Mouse (Mus musculus) T-cell, adult 2 months (primary cell): Measurements from ENCODE around the gene Zfp366.
"Not testable (repeated sequence)": the region's sequence is repeated elsewhere in the genome, so short reads cannot be mapped to it uniquely, and the experiment has no call there.

Experiments
- DNase-seq: peaks from one replicate; pipeline ENCODE4 v3.0.0; 2022; ENCODE audit warnings: low spot score

The Zfp366 gene

DNA sequence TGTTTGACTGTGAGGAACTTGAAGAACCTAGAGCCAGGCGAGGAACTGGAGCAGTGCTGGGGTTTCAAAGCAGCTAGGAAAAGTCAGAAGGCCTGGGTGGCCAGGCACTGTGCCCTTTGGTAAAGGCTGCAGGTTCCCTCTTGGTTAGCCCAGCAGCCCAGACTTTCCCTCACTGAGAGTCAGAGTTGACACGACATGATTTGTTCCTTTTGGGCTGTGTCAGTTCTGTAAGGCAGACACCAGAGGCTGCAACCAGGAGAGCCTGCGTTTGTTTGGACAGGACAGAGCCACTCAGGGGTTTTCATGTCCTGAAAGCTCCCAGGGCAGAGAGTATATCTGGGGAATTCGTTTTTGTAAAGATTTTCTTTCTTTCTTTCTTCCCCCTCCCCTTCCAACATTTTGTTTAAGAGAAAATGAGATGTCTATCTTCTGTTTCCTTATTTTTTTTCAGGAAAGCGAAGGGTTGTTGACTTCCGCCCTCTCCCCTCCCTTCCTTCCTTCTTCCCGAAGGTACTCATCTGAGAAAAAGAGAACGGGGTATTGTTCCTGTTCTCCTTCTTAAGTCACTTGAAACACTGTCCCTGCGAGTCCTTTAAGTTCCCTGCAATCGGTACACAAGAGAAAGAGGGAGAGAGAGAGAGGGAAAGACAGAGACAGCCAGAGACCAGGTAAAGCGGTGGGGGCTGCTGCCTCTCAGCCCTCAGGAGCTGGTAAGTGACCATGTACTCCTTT lies at the start of gene Zfp366:
Gene Zfp366, plus strand, starts transcription at position 669 of the 732 bp plus-strand sequence.
- DNase-seq: no peak

DNA sequence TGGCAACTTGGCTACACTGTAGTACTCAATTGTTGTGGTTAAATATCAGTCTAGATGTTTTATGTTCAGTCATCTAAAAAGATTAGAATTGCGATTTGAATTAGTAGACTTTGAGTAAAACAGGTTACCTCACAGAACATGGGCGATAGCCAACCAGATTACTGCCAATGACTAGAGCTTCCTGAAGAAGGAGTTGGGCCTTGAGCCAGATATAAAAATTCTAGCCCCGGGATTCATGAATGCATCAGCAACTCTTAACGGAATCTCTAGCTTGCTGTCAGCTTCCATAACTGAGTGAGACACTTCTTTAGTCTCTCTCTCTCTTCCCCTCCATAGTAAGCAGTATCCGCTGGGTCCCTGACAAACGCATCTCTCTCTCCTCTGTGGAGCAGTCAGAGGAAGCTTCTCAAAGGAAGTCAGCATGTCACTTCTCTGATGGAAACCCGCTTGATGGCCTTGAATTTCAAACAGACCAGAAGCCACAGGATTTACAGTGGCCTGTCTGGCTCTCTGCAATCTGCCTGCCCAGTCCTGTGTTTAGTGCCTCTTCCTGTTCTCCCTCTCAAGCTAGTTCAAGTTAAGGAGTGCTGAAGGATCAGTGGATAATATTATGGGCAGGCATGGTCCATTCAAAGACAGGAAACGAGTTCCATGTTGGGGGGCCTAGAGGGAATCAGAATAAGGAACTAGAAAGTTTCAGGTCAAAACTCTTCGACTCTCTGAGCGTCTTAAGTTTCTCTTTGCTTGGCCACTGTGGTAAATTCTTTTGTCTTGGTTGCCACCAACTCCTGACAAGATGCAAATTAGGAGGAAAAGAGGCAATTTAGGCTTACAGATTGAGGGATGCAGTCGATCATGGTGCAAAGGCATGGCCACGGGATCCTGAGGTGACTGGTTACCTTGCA lies 46.0 kb upstream of the Zfp366 start:
- DNase-seq: no peak

DNA sequence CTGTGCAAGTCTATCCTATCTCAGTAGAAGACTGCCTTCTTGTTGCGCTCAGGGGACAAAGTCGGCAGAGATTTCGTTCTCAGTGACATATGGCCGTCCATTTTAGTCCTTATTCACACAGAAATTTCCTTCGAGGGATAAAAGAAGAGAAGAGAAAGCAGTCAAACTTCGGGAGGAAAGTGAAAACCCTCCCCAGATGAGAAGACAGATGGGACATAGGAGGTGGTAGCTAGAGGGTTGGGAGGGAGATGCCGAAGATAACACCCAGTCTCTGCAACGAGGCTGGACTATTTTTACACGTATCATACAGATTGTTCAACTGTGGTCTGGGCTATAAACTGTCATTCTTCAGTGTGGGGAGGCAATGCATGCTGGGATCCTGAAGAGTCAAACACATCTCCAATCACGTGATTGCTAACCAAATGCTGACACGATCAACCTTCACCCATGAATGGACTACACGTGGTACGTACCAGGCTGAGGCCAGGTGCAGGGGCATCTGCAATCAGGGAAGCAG lies 38.2 kb upstream of the Zfp366 start:
- no peak for DNase-seq

DNA sequence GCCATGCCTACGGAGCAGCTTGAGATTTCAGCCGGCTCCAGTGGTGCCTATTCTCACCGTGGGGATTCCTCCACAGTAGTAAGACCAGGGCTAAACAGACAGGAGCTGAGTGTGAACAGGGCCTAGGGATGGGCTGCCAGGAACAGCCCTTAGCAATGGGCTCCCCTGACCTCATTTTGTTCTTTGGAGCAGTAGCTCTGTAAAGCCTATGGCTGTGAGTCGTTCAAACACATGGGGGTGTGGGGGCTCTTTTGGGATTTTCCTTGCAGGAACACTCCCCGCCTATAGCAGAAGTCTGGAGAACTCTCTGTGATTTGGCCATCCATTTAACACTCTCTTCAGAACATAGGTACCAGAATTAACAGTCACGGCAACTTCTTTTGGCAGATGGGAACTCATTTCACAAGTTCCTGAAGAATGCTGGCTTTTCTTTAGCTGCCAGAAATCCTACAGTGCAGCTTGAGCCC lies 36.9 kb upstream of the Zfp366 start:
- no peak for DNase-seq

DNA sequence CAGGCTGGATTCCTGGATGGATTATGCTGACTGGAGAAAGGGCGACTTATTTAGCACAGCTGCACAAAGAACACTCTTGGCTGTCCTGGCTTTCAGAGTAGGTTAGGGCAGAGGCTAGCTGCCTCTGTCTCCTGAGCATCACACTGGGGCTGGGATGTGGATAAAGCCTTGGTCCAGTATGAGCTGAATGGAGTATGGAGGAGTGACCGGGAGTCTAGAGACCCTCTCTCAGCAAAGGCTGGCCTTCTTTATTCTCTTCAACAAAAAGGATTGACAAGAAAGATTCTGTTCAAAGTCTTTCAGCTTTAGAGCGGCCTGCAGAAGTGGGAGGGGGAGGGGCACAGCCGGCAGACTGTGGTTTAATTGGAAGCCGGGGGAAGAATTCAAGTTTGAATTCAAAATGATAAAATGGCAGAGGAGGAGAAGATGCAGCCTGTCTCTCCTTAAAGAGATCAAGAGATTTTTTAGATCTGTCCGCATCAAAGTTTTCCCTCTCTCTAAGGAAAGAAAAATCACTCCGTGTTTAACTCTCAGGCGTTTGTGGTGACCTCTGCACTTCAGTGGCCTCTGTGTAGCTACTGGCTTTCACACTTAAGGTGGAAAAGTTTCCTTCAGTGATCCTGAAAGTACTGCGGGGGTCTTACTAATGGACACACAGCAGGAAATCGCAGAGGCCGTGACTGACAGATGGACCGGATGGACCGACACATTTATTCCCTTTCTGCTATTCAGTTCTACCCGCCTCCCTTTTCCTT lies 34.9 kb upstream of the Zfp366 start:
- DNase-seq: no peak

DNA sequence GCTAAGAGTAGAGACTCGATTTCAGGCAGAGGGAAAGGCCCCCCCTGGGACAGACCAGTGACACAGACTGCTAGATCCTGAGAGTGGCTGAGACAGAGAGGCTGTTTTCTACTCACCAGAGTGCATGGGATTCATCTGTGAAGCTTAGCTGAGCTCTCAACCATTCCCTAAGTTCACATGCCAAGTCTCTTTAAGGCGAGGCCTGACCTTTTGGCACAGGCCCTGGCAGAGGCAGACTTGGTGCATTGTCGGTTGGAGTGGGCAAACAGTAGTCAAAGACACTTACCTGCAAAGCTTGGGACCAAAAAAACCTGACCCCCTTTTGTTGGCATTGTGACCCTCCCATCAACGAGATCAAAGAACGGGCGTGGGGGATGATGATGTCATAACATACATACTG lies 34.0 kb upstream of the Zfp366 start:
- DNase-seq: no peak

DNA sequence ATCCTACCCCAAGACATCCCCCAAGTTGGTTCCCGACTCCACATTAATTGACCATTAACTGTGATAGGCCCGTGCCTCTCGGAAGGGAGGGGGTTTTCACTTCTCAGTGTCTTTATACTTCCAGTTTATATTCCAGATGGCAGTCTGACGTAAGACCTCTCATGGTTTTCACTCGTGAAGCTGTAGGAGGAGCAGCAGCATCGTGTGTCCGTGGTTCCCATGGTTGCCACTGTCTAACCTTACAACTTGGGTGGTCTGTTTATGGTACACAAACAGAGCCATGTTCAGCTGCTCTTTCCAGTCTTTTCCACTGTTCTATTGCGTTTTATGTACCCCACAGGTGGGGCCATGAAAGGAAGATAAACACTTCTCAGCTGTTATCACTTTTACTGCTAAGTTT lies 33.5 kb upstream of the Zfp366 start:
- DNase-seq: no peak

DNA sequence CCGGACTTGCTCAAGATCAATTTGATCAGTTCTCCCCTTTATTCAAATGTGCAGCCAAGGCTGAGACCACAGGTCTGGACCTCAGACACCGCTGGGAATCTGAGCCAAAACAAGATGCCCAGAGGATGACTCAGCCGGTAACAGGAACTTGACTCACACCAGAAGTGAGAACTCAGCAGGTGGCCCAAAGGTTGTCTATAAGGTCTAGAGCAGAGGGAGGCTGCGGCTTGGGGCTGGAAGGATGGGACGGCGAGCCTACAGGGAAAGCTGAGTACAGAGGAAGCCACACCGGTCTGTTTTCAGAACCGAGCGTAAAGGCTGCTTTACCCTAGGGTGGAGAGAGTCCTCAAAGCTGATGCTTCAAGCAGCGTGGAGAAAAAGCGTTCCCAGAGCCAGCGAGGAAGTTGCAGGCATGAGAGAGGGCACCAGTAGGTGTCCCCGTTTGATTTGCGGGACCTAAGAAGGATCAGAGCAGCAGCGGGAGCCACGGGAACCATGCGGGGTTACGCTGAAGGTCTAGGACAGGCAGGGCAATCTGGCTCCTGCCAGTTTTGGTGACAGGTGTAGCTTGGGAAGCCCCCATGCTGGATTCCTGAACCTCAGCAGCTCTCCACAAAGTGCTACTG lies 32.2 kb upstream of the Zfp366 start:
- DNase-seq: no peak

DNA sequence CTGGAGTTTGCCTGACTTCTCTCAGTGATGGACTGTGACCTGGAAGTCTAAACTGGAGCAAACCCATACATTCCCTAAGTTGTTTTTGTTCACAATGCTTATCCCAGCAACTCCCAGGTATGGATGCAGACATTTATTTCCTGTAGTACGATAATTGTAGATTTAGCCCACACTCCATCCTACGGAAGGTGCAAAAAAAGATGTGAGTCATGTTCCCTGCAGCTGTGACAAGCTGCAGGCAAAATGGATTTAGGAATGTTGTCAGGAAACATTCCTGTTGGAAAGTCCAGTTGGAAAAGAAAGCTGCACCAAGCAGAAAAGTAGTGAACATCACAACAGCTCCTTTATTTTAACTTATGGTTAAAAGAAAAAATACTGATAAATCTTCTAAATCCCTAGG lies 26.9 kb upstream of the Zfp366 start:
- no peak for DNase-seq

DNA sequence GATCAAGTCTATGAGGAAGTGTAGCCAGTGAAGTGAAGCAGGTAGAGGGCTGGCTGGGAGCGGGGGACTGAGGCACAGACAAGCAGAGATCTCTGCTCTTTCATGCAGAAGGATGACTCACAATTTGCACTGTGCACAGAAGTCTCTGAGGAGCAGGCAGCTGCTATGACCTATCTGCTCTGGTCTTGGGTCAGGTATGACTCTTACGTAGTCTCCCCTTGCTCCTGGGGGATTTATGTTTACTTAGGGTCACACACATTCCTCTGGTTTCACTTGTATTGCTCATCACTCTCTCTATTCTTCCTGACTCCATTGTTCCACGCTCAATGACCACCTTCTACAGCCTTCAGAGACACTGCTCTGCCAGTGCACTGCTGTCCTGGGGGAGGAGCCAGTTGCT lies 25.9 kb upstream of the Zfp366 start:
- DNase-seq: no peak

DNA sequence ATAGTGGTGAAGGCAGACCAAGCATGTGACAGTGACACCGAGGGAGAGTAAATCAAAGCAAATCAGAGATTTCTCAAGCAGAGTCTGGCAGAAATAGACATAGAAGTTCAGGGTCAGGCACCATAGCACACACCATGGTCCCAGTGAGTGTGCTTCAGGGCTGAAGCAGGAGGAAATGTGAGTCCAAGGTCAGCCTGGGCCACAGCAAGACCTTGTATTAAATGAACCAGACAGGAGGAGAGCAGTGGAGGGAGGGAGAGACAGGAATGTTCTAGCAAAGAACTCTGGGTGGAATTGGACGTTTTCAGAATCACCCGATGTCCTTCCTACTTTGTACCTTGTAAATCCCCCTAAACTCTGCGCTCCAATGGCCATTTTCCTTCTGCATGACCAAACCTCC lies 21.6 kb upstream of the Zfp366 start:
- no peak for DNase-seq

DNA sequence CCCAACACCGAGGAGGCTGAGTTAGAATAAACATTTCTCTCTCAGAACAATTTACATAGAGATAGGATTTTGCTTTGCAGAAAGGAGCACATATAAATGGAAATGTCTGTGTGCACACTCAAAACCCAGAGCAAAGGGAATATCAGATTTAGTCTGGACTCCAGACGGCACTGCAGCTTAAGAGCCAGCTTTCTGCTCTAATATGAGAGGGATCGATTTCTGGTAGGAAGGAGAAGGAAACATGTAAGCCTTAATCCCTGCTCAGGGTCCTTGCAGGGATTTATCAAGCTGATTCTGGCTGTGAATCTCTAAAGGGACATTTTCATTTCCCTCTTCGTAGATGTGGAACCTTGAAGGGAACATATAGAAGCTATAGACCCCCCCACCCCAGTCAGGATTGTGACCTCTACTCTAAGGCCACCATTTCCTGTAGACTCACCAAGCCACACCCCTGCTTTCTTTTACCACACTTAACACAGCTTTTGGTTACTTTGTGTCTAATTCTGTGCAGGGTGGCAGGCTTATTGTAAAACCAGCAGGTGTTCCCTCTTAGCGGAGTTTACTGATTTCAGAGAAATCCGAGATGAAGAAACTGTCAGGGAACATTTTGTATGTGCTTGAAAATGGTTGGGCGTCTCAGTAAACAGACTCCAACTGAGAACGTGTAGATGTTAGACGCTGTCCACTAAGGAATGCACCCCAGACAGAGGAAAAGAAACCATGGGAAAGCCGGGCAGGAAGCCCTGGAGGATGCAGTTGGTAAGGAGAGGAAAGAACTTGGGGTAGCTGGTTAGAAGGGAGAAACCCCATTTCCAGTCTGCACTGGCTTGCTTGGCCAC lies 20.9 kb upstream of the Zfp366 start:
- no peak for DNase-seq

DNA sequence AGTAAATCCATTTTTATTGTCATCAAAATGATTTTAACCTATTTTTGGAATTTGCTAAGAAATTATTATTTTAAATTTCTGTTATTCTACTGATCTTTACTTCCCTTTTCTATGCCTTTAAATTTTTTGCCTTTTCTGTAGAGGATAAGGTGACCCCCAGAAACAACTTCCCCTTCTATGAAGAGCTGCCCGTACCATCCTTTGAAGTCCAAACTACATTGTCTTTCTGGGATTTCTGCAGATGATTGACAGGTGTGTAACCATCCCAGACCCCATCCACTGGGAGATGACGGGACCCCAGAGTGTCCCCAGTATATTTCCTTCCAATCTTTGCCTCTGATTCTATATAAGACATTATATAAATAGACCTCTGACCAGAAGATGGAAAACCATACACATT lies 20.3 kb upstream of the Zfp366 start:
- no peak for DNase-seq

DNA sequence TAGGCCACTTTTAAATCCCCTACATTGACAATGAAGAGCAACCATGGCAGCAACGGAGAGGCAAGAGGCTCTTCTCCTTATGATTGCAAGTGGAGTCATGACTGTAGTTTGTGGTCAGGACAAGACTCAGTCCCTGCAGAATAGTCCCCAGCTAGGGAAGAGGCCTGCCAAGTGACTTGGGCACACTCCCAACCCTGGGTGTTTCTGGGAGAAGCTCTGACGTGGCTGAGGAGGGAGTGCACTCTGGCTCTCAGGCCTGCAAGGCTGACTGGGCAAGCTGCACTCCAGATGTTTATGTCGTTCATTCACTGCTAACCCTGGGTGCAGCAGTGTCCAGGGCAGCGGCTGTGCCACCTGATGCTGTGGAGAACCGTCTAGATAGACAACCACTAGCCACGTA lies 15.2 kb upstream of the Zfp366 start:
- no peak for DNase-seq

DNA sequence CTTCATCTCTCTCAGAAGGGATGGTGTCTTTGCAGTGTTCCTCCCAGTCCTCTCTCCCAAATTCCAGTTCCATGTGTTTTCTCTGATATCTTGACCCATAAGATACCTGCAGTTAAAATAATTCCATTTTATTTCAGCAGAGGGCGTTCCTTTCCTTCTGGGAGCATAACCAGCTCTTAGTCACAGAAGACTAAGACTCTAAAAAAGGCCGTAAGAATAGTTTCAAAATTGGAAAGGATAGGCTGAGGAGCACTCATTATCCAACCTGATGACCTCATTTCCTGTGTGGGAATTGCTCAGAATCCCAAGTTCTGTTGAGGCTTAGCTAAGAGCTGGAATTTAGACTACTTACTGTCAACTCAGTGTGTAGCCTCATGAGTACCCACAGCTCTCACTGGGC lies 14.3 kb upstream of the Zfp366 start:
- no peak for DNase-seq

DNA sequence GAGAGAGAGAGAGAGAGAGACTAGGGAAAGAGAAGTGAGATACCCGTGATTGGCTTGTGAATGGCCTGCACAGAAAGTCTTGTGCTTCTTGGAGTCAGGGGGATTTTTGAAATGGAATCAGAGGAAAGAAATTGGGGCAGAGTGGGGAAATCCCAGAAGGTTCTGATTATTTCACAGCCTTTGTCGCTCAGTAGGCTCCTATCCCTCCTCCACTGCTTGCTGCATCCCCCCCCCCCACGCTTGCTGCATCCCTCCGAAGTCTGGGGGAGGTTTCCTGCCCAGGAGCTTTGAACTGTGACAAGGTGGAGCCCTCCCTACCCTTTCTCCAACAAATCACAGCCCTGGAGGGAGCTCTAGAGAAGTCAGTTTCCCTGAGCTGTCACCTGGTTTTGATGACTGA lies 10.8 kb upstream of the Zfp366 start:
- no peak for DNase-seq

DNA sequence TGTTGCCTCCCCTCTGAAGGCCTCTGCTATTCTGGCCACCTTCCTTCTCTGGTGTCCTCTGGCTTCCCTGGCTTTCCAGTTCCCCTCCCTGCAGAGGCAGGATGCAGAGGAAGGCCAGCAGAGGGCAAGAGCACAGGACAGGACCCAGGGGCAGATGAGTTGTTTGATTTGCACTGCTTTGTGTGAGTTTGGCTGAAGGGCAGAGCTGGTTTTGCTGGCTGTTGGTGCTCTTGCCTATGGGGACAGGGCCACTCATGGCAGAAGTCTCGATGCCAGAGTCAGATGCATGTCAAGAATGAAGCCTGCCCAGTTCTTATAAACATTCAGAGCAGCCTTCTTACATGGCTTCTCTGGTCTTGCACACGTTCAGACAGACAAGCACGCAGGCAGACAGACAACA lies 1.8 kb upstream of the Zfp366 start:
- DNase-seq: not testable (repeated sequence)

DNA sequence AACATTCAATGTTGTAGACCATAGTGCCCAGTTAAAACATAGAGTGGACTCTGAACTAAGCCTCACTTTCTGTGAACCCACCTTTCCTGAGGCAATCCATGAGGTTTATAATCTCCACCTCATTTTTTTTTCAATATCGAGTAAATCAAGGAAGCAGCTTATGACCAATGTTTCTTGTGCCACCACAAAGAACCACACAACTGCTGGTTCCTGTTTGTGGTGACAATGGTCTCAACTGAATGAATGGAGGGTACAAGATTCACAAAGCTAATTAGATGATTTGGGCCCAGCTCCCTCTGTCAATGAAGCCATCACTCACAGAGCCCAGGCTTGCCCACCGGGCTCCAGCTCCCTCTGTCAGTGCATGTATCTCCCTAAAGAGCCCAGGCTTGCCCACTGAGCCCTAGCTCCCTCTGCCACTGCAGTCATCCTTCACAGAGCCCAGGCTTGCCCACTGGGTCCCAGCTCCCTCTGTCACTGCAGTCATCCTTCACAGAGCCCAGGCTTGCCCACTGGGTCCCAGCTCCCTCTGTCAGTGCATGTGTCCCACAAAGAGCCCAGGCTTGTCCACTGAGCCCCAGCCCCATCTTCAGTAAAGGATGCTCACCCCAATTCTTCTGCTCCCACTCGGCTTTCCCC lies 1.2 kb upstream of the Zfp366 start:
- DNase-seq: no peak

DNA sequence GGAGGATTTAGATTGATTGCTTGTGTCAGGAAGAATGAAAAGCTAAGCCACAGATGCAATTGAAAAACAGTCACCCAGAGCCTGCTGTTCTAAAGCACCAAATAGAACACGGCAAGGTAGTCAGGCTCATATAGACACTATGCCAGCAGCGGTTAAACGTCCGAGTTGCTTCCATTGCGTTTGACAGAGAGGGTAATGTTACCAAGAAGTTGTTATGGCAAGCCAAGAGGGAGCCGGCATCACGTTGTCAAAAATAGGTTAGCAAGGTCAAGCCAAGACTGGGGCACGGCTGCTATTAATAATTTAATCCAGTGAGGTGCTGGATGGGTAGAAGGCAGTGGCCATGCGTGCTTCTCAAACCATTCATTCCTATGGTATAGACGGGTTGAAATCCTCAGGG lies 950 bp downstream of the Zfp366 start:
- no peak for DNase-seq

DNA sequence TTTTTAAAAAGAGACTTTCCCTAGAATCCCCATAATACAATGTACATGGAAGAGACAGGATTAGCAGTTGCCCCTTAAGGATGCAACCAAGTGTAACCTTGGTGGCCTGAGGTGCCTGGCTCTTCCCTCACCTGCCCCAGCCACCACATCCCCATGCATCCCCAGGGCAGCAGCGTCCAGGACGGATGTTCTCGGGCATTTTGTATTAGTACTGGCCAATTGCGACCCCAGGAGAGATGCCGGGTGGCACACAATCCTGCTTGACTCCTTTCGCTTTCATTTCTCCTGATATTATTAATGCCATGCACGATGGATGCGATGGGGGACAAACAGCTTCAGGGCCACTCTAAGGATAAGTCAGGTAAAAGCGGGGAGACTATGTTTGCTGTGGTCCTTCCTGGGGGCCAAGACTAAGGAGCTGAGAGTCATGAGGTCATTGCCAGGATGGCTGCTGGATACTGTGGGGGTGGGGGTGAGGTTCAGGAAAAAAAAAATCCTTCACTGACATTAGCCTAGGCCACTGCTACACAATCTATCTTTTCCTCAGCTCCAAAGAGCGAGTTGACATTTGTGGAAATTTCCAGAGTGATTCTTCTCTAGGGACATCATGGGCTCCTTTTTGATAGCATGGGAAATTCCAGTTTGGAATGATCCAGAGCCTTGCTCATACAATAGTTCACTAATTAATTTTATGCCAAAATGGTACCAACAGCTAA lies 1.7 kb downstream of the Zfp366 start:
- DNase-seq: no peak
